Mouse (Mus musculus): ENCODE measurements at regions not wholly inside any gene's neighbourhood (a gene's known extent, or its start where the extent isn't known, plus 50 kb on each side); places are given as distances from the start of the nearest gene placed in this dataset.

DNA sequence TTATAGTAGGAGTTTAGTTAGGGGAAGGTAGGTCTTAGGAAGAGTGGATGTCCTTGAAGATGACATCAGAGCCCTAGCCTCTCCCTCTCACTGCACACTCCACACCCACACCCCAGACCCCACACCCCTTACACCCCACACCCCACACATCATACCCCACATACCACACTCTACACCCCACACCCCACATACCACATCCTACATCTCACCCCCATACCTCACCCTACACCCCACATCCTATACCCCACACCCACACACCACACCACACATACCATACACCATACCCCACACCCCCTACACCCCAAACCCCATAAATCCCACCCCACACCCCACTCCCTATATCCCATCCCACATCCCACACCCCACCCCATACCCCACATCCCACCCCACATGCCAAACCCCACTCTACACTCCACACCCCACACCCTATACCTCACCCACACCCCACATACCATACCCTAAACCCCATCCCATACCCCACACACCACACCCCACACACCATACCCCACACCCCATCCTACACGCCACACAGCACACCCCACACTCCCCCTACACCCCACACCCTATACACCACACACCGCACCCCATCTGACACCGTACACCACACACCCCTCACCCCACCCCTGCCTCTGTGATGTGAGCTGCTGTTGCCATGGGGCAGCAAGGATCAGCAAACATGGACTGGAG is 323.7 kb upstream of the G2e3 start:
- DNase-seq (ENCODE audit: low read depth, low spot score) = no peak

DNA sequence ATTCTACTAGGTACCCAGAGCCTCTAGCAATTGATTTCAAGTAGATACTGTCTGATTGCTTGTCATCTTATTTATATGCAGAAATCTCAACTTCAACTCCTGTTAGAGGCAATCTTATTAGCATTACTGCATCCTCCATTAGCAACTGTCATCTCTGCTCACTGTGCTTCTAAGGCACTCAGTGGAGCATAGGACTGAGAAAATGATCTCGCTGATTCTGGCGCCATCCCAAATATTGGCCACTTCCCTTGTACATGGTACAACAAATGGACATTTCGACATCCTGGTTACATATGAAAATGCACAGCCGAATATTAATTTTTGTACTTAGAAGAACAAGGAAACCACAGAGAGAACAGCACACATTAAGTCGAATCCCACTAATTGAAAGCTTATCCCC is 329.7 kb upstream of the G2e3 start:
- no peak for DNase-seq (ENCODE audit: low read depth, low spot score)

DNA sequence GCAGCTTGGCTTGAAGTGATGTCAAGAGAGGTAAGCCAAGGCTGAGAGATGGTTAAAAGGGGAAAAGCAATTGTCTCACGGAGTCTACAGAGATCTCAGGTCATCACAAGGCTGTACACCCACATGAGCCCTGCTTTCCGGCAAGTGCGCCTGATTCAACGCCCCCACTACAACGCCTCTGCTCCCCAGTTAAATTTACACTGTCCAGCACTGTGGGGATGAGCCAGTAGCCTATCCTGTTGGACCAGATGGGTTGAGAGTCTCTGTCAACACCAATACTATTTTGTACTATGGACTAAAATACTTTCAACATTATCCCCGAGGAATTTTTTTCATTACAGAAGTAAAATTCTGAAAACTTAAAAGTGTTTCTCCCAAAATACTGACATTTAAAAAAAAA is 331.8 kb upstream of the G2e3 start:
- DNase-seq (ENCODE audit: low read depth, low spot score) = no peak

DNA sequence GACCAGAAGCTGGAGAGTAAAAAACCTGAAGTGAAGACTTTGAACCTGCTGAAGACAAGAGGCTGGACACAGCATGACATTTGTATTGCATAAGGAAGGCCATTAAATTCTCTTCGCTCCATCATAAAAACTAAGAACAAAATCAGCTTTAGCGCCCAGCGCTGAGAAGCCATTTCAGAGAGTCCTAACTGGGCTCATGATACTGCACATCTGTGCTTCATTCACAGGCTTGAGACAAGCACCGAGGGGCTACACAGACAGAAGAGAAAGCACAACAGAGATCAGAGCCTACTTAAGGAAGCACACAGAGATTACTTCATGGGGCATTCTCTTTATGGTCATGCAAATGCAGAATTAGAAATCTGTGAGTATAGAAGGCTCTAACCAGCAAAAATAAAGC is 338.2 kb upstream of the G2e3 start:
- no peak for DNase-seq (ENCODE audit: low read depth, low spot score)

DNA sequence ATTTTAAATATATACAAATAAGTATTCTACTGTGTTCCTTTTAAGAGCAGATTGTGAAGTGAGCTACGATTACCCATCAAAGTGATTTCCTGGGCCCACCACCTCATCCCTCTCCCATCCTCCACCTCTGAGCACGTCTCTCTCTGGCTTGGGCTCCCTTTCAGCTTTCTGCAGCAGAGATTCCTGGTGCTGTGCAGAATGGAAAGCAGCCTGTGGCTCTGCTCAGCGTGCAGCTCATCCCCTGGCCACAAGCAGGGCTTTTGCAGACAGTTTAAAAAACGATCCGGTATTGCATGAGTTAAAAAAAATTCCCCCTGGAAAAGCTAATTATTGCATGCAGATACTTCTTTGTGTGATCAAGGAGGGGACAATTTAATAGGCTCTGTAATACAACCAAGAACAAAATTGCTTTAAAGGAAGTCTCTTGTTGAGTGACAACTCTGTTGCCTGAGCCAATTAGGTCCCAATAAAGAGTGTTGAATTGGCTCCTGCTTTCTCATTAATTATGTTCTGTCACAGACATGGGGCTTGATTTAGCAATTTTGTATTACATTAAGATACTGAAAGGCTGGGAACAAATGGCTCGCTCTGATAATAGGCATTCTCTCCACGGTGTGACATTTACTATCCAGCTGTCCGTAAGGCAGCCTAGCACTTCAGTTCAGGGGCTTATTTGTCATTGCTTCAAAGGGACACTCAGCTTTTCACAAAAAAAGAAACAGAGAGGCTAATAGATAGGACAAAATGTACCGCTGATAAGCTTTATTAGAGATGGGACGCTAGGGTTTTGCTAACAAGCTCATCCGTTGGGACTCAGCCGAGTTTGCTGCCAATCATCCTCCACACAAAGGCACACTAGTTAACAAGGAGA is 345.9 kb upstream of the G2e3 start:
- DNase-seq (ENCODE audit: low read depth, low spot score) = no peak

DNA sequence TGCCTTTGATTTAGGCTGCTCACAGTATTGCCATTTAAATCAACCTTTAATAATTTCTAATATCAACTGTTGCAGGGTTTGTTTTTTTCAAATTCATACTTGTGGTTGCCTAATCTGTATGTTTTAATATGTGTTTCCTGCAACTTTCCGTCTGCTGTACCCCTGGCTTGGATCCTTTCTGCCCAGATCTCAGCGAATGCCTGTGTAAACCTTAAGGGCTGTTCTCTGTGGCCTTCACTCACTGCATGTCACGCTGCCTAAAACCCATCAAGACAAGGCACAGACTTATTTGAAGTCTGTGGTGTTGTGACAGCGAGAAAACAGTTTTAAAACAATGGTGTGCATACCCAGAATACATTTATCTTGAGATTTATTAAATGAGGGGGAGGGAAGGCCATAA is 346.8 kb upstream of the G2e3 start:
- no peak for DNase-seq (ENCODE audit: low read depth, low spot score)

DNA sequence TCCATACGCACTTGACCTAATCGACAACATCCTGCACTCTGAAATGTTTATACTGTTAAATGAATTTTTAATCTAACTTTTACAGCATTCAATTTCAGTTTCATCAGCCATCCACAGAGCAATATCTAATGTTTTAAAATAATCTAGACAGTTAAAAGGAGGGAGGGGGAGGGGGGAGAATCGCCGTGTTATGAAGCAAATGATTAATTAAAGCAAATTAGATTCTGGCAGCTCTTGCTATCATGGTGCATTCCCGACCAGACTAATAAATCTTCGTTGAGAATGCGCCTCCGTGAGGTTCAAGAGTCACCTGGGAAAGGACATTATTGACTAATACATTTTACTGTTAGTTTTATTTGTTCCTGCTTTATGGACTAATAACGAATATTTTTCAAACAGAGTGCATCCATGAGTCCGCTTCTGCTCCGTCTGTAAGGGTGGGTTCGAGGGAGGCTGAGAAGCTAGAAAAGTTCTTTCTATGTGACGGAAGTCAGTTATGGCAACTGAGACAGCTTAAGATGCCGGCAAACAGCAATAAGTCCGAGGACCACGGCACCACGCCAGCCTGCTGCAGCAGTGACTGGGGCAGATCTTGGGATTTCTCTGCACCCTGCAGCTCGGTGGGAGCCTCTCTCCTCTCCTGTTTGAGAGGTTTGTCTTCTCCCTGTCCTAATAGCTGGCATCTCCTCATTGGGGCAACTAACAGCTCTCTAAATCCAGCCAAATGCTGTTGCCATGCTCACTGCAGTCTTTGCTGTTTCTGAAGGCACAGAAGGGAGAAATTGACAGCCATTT is 347.4 kb upstream of the G2e3 start:
- DNase-seq (ENCODE audit: low read depth, low spot score) = no peak

DNA sequence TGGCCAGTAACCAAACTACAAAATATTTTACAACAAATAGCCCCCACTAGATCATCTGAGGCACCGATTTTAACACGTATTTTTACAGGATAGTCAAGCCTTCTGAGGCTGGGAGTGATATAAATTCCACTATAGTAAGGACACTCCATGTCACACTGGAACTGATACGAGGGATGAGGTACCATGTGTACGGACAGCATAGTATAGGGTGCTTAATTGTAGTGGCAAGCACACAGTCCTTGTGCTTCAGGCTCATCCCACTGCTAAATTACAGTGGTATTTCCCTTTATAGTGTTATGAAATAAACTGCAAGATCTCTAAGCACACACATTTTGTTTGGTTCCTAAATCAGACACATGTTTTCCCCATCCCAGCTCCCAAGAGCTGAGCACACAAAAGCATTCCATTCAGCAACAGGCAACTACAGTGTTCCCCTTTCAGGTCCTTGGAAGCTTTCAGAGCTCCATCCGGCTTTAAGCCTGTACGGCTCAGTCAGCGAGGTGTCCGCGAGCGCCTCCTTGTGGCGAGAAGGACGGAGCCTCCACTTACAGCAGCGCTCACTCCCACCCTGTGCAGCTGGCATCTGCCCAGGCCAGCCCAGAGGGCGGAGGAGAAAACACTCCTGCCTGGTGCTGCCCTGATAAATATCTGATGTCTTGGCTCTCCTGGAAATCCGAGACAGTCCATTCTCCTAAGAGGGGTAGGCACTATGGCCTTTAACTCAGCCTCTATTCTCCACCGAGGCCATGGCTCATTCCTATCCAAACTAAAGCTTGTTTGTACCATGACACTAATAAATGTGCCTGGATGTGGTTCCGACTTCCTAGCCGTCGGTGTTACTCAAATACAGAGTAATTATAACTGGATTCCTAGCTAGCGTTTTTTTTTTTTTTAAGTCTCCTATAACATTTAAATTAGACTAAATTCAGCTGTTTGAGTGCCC is 348.3 kb upstream of the G2e3 start:
- peak; percentile 8 for DNase-seq (ENCODE audit: low read depth, low spot score)

DNA sequence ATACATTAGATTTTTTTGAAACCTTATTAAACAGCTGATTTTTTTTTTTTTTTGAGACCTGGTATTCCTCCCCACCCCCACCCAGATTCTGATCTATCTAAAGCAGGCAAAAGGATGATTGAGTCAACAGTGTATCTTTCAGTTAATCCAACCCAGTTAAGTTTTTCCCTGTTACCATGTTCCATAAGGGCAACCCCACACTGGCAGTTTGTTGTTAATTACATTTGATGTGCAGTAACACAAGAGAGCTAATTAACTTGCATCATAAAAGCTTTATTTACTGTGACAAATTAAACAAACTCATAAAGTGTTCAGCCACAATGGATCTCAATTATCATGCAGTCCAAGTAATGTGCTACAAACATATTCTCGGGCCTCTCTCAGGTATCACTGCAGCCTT is 346.8 kb upstream of the Prkd1 start:
- DNase-seq (ENCODE audit: low read depth, low spot score) = no peak

DNA sequence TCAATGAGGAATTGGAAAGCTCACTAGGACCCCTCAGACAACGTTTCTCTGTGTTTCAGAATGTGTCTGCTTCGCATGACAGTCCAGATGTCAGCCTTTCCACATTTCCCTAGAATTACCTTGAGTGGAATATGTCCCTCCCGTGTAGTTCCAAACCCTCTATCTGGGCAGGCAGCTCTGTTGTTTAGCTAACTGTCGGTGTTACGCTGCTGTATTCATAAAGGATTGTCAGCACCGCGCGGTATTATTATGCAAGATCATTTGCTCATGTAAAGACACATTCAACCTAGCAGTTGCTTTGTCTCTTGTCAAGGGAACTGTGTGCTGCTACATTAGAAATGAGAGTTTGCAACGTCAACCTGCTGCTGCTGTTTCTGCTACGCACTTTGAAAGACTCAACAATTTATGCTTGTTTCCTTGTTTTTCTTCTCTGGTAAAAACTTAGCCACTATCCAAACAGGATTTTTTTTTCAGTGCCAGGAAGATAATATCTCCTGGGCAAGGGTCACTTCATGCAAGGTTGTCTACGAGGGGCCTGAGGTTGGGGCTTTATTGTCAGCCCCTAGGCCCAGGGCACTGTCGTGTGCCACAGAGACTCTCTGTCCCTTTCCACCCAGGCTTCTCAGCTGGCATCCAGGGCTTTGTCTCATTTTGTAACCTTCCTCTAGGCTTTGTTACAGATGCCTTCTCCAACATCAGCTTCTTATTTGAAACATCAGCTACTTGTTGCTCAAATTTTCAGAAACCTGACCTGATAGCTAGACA is 340.8 kb upstream of the Prkd1 start:
- DNase-seq (ENCODE audit: low read depth, low spot score) = no peak

DNA sequence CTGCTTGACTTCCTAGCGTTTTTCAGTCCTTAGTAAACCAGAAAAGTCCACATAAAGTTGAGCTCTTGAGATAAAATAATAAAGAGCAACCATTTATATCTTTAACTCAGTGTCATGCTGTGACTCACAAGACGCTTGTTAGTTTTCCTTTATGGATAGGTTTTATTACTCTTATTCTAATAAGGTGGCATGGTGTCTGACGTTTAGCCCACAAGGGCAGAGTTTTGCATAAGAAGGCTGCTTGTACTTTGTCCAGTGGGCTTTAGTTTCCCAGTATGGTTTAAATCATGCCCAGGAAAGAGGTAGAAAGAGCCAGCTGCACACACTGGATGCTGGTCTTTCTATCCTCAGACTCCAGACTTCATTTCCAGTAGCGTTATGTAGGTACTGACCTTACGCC is 332.4 kb upstream of the Prkd1 start:
- DNase-seq (ENCODE audit: low read depth, low spot score) = no peak

DNA sequence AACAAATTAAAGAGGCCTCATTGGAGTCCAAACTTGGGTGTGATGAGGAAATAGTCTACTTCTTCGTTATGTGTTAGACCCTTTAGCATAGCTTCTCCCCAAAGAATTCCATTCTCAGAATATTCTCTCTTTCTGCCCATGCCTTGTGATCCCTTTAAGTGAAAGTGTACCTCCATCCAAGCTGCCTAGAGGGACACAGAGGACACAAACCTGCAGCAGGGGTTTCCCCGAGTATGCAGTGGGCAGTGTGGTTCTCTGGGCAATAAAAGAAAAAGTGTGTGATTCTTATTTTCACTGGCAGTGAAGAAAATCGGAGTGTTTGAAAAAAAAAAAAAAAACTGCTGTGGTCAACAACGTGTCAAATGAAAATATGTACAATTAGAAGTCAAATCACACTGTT is 331.9 kb upstream of the Prkd1 start:
- no peak for DNase-seq (ENCODE audit: low read depth, low spot score)

DNA sequence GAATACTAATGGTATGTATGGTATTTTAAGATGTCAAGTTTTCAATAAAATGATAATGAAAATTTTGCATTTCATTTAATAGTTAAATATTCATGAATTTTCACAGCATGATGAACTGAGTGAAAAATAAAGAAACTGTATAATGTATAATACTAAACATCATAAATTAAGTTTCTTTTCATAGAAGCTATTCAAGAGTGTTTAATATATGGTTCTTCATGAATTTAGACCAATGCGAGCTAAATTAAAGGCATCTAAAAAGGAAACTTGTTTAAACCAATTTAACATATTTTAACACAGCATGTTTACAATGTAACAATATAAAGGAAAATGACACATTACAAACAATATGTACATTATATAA is 321.8 kb upstream of the Prkd1 start:
- DNase-seq (ENCODE audit: low read depth, low spot score) = no peak

DNA sequence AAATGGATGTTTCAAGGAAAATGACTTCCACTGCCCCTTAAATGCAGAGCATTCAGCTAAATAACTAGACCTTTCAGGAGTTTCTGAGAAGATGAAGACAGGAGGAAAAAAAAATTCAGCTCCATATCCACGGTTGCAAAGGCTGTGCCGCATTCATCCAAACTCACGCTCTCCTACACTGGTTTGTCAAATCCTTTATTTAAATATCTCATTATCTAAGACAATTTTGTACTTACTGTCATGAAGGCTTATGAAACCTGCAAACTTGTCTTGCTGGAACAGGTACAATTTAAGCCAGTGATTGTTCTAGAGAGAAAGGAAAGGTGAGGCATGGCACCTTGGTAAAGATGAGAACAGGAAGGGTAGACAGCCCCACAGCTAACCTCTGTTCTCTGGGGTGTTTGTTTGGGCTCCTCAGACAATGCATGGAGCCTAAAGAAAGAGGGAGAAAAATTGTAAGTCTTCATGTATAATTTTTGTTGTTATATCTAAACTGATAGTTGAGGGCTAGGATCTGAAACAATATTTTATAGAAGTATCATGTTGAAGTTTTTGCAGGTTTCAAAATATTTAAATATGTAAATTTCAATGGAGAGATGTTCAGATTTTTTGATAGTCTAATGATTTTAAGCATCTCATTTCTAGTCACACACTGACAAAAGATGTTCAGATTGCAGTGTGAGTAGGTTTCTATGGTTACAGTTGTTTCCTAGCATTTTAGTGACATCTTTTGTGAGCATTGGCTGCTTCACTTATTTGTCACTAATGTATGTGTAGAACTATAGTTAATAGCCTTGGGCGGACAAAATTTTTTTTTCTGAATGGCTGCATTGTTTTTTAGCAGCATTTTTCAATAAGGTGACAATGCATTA is 321.2 kb upstream of the Prkd1 start:
- DNase-seq (ENCODE audit: low read depth, low spot score) = no peak

DNA sequence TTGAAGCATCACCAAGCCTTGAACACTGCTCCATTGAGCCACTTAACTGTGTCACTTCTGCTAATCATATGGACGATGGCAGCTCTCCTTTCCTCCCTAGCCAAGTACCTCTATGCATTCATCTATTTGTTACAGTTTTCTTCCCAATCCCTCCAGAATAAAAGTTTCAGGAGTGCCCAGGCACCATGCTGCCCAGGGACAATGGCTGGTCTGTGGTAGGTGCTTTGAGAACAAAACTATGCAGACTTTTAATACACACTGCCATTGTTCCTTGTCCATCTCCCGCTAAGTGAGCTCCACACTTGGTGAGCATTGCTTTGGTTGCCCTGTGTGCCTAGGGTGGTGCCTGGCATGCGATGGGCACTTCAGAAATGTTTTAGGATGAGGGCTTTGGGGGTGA is 320.5 kb upstream of the Prkd1 start:
- DNase-seq (ENCODE audit: low read depth, low spot score) = no peak

DNA sequence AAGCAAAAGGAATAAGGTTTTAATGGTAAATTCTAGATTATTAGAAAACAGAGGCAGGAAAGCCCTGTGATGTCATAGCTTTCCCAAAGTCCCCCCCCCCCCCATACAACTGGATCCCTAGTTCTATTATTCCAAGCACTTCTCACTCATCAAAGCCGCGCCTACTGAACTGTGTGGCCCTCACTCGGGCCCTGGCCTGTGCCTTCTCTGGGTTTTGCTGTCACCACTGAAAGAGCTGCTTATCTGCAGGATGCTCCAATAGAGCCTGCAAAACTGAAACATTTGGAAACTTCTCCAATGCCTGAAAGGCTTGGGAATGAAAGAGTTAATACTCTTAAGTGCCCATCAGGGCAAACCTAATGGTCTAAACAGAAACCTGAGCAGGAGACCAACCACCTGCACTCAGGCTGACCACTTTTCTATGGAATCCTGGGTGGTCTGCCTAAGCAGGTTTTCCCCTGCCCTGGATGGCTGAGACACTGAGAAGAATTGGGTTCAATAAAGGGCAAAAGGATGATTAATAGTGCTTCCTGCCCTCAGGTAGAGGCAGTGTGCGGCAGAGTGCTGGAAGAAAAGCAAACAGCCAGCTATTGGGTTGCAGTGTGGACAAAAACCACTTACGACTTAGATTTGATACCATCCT is 318.4 kb upstream of the Prkd1 start:
- DNase-seq (ENCODE audit: low read depth, low spot score) = no peak

DNA sequence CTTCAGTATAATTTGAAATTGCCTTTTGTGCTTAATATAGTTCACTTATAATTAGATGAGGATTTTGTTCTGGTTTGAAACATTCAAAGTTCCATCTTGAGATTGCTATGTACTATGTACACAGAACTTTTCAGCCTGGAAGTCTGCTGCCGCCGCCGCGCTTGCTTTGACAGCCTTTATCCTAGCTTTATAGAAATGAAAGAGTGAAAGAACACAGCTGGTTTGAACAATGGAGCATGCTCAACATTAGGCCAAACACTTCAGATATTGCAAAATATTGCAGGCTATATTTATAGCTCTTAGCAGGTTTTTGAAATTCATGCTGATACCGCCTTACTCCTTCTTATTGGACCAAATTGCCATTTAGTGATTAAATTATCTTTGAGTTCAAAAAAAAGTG is 305.1 kb upstream of the Prkd1 start:
- no peak for DNase-seq (ENCODE audit: low read depth, low spot score)

DNA sequence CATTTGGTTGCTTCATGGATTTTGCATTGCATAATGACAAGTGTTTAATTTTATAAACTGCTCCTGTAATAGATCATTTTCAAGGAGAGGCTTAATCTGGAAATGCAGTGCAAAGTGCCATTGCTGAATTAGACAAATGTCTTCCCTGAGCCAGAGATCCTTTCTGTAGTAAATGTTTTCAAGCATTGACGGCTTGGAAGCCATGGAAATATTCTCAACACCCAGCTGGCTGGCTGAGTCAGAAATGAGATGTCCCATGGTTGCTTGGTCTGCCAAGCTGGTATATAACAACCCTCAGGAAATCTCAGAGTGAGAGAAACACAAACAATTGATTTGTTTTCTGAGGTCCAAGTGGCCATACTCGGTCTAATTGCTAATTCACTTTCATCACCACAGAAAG is 298.1 kb upstream of the Prkd1 start:
- no peak for DNase-seq (ENCODE audit: low read depth, low spot score)

All from skeletal muscle tissue, adult 2 months (tissue).